Mouse (Mus musculus) megakaryocyte, embryonic 14.5 days (primary cell): ENCODE data around the gene Cybb.
"Not testable (repeated sequence)": the region's sequence is repeated elsewhere in the genome, so short reads cannot be mapped to it uniquely, and the experiment has no call there.

Experiments
- FLI1 ChIP-seq: IDR thresholded peaks from 2 replicates; pipeline ENCODE4 v1.6.1; 2012; ENCODE audit warnings: low read length, inconsistent platforms, mixed read lengths
- GATA1 ChIP-seq: IDR thresholded peaks from 3 replicates; pipeline ENCODE4 v1.6.1; 2012; ENCODE audit warnings: mixed read lengths, low read length, inconsistent platforms, borderline replicate concordance

GRCm38 (mm10) chrX:9517531-9517930, 30.0 kb upstream of the Cybb start:
- not testable (repeated sequence) for TF ChIP-seq GATA1, FLI1
